In the genomic region with DNA sequence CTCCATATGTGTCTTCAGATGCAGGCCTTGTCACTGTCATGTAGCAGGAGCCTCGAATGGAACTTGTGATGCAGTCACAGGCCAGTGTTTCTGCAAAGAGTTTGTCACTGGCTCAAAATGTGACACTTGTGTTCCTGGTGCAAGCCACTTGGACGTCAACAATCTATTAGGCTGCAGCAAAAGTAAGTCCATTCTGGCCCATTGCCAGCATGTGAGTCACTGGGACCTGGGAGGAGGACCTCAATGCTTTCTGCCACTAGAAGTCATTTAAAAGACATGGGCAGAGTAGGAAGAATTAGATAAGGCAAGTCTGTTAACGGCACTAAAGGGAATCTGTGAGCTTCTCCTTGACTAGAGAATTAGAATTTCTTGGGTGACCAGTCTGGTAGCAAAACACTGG, we compare ENCODE assay signal across 18 mouse cellular contexts.
A peak's percentile ranks its signal among the peaks of the same experiment; 100 is the strongest.
DNase-seq lines count a peak whose midpoint lies in the region; ATAC-seq and TF ChIP-seq lines count a peak whose summit lies in the region.
"Had no signal": no experiment of that assay in that cellular context is flagged by ENCODE, and none has a peak within 500 bp of the region (broad histone marks: within the 10 kb centered on the region; RNA-seq: fewer than 3 reads in every experiment).

No protein-coding gene starts in this region.

- H3K36me3 ChIP-seq in embryonic facial prominence, embryonic 14.5 days (ENCODE audit: control insufficient read depth, insufficient read depth, low read length) = no peaks in the 10 kb centered on the region
- H3K36me3 ChIP-seq in embryonic facial prominence, embryonic 10.5 days (replicated peaks) = no peaks in the 10 kb centered on the region
- H3K36me3 ChIP-seq in limb, embryonic 14.5 days (ENCODE audit: control insufficient read depth, insufficient read depth, low read length) = no peaks in the 10 kb centered on the region
- no peaks in the 10 kb centered on the region for H3K36me3 ChIP-seq in limb, embryonic 10.5 days
- H3K36me3 ChIP-seq in midbrain, embryonic 14.5 days (ENCODE audit: control insufficient read depth, insufficient read depth, low read length) = no peaks in the 10 kb centered on the region
- H3K36me3 ChIP-seq: heart, embryonic 10.5 days; intestine, embryonic 15.5 days; limb, embryonic 15.5 days; neural tube, embryonic 12.5 days had no signal

- 65% methylated on average over 3 of the region's 3 CpGs for WGBS in embryonic facial prominence, embryonic 14.5 days
- 78% methylated on average over 3 of the region's 3 CpGs for WGBS in embryonic facial prominence, embryonic 10.5 days
- 67% methylated on average over 3 of the region's 3 CpGs for WGBS in limb, embryonic 14.5 days
- 86% methylated on average over 3 of the region's 3 CpGs for WGBS in limb, embryonic 10.5 days
- 64% methylated on average over 3 of the region's 3 CpGs for WGBS in midbrain, embryonic 14.5 days

- no peaks in the 10 kb centered on the region for H3K4me1 ChIP-seq in embryonic facial prominence, embryonic 14.5 days (ENCODE audit: control insufficient read depth, insufficient read depth, low read length)
- no peaks in the 10 kb centered on the region for H3K4me1 ChIP-seq in embryonic facial prominence, embryonic 10.5 days
- no peaks in the 10 kb centered on the region for H3K4me1 ChIP-seq in limb, embryonic 14.5 days (ENCODE audit: control insufficient read depth, insufficient read depth, low read length)
- no peaks in the 10 kb centered on the region for H3K4me1 ChIP-seq in limb, embryonic 10.5 days
- H3K4me1 ChIP-seq in midbrain, embryonic 14.5 days (ENCODE audit: control insufficient read depth, insufficient read depth, low read length) = no peaks in the 10 kb centered on the region
- H3K4me1 ChIP-seq: intestine, embryonic 15.5 days; limb, embryonic 15.5 days; neural tube, embryonic 12.5 days had no signal

- TF ChIP-seq POLR2A in limb, embryonic 14.5 days (IDR thresholded peaks at IDR 0.05; ENCODE audit: borderline replicate concordance, extremely low read depth, insufficient read depth, insufficient read length) = no peak

- H3K27ac ChIP-seq in embryonic facial prominence, embryonic 14.5 days (replicated peaks; ENCODE audit: low read depth, low read length) = no peak overlapping the region
- no peak overlapping the region for H3K27ac ChIP-seq in embryonic facial prominence, embryonic 10.5 days (replicated peaks)
- no peak overlapping the region for H3K27ac ChIP-seq in limb, embryonic 14.5 days (replicated peaks; ENCODE audit: low read depth, low read length)
- no peak overlapping the region for H3K27ac ChIP-seq in limb, embryonic 10.5 days
- no peak overlapping the region for H3K27ac ChIP-seq in midbrain, embryonic 14.5 days (replicated peaks; ENCODE audit: low read depth, low read length)
- H3K27ac ChIP-seq: heart, embryonic 10.5 days; intestine, embryonic 15.5 days; kidney, postnatal 0 days; limb, embryonic 15.5 days; neural tube, embryonic 12.5 days had no signal

- no peak overlapping the region for H3K4me2 ChIP-seq in embryonic facial prominence, embryonic 14.5 days (ENCODE audit: low read depth, low read length)
- no peak overlapping the region for H3K4me2 ChIP-seq in limb, embryonic 14.5 days (replicated peaks; ENCODE audit: low read depth, low read length, severe bottlenecking)
- H3K4me2 ChIP-seq in midbrain, embryonic 14.5 days (ENCODE audit: low read length) = no peak overlapping the region
- H3K4me2 ChIP-seq: intestine, embryonic 15.5 days; limb, embryonic 15.5 days; neural tube, embryonic 12.5 days had no signal

- ATAC-seq in embryonic facial prominence, embryonic 14.5 days (ENCODE audit: low read depth) = no peak
- ATAC-seq in limb, embryonic 14.5 days (ENCODE audit: low FRiP score, low read depth) = no peak
- no peak for ATAC-seq in midbrain, embryonic 14.5 days (ENCODE audit: low FRiP score, low TSS enrichment)
- ATAC-seq: intestine, embryonic 15.5 days; midbrain, embryonic 16.5 days had no signal

- no peak overlapping the region for H3K4me3 ChIP-seq in embryonic facial prominence, embryonic 14.5 days (ENCODE audit: low read depth, low read length)
- no peak overlapping the region for H3K4me3 ChIP-seq in embryonic facial prominence, embryonic 10.5 days
- H3K4me3 ChIP-seq in limb, embryonic 14.5 days (replicated peaks; ENCODE audit: low read length) = no peak overlapping the region
- H3K4me3 ChIP-seq in limb, embryonic 10.5 days = no peak overlapping the region
- no peak overlapping the region for H3K4me3 ChIP-seq in midbrain, embryonic 14.5 days (replicated peaks; ENCODE audit: low read depth, low read length)
- H3K4me3 ChIP-seq: heart, embryonic 10.5 days; intestine, embryonic 15.5 days; limb, embryonic 15.5 days; neural tube, embryonic 12.5 days had no signal

- H3K9me3 ChIP-seq in embryonic facial prominence, embryonic 14.5 days (ENCODE audit: control insufficient read depth, low read length) = no peaks in the 10 kb centered on the region
- no peaks in the 10 kb centered on the region for H3K9me3 ChIP-seq in embryonic facial prominence, embryonic 10.5 days
- no peaks in the 10 kb centered on the region for H3K9me3 ChIP-seq in limb, embryonic 14.5 days (ENCODE audit: control insufficient read depth, low read length)
- no peaks in the 10 kb centered on the region for H3K9me3 ChIP-seq in limb, embryonic 10.5 days (replicated peaks)
- no peaks in the 10 kb centered on the region for H3K9me3 ChIP-seq in midbrain, embryonic 14.5 days (ENCODE audit: control insufficient read depth, low read length)
- H3K9me3 ChIP-seq: heart, embryonic 10.5 days; intestine, embryonic 15.5 days; limb, embryonic 15.5 days; neural tube, embryonic 12.5 days had no signal

- no peaks in the 10 kb centered on the region for H3K27me3 ChIP-seq in embryonic facial prominence, embryonic 14.5 days (replicated peaks; ENCODE audit: control insufficient read depth, insufficient read depth, low read length)
- no peaks in the 10 kb centered on the region for H3K27me3 ChIP-seq in embryonic facial prominence, embryonic 10.5 days (replicated peaks; ENCODE audit: low read depth, poor library complexity, severe bottlenecking)
- no peaks in the 10 kb centered on the region for H3K27me3 ChIP-seq in limb, embryonic 14.5 days (ENCODE audit: control insufficient read depth, insufficient read depth, low read length)
- no peaks in the 10 kb centered on the region for H3K27me3 ChIP-seq in limb, embryonic 10.5 days (ENCODE audit: low read depth, poor library complexity, severe bottlenecking)
- no peaks in the 10 kb centered on the region for H3K27me3 ChIP-seq in midbrain, embryonic 14.5 days (ENCODE audit: control insufficient read depth, insufficient read depth, low read length)
- H3K27me3 ChIP-seq: intestine, embryonic 15.5 days; limb, embryonic 15.5 days; neural tube, embryonic 12.5 days had no signal

- DNase-seq in embryonic facial prominence, embryonic 14.5 days (ENCODE audit: low spot score) = peak; percentile 12
- no peak for DNase-seq in embryonic facial prominence, embryonic 10.5 days (ENCODE audit: low spot score)
- peak; percentile 10 for DNase-seq in limb, embryonic 14.5 days (ENCODE audit: low spot score)
- no peak for DNase-seq in limb, embryonic 10.5 days (ENCODE audit: low spot score)
- peak; percentile 9 for DNase-seq in NIH3T3 (ENCODE audit: low read depth)
- peak; percentile 1 for DNase-seq in lung, postnatal 36 days
- no peak for DNase-seq in thymus, postnatal 25 days
- no peak for DNase-seq in midbrain, embryonic 14.5 days
- DNase-seq: cerebellum, adult 9-11 months; gastrocnemius, postnatal 10 days; right cerebral cortex, postnatal 4 days; thymus, adult 2 months had no signal

- no peak overlapping the region for H3K9ac ChIP-seq in embryonic facial prominence, embryonic 14.5 days (ENCODE audit: low read depth, low read length)
- H3K9ac ChIP-seq in limb, embryonic 14.5 days (ENCODE audit: low read depth, low read length, severe bottlenecking) = no peak overlapping the region
- no peak overlapping the region for H3K9ac ChIP-seq in midbrain, embryonic 14.5 days (replicated peaks; ENCODE audit: low read length)
- H3K9ac ChIP-seq: intestine, embryonic 15.5 days; limb, embryonic 15.5 days; neural tube, embryonic 12.5 days had no signal

Comparison
In these comparisons a context has a peak if more than half of its experiments do, and no peak if none do; other contexts are left out.
1. DNase-seq: peak in embryonic facial prominence, embryonic 14.5 days (single experiment), limb, embryonic 14.5 days (single experiment), NIH3T3 (single experiment) and lung, postnatal 36 days (single experiment); none in embryonic facial prominence, embryonic 10.5 days (single experiment), limb, embryonic 10.5 days (single experiment), thymus, postnatal 25 days (single experiment) and midbrain, embryonic 14.5 days (single experiment).